Mouse (Mus musculus) forebrain, embryonic 15.5 days (tissue): ENCODE results near the gene Adgrg3. TPM values are rescaled to one million over a fixed set of nuclear protein-coding genes. Genes with fewer than 3 reads are reported as not detected.
A peak's percentile ranks its signal among the peaks of the same experiment; 100 is the strongest.

ENCODE experiments used
- ATAC-seq: fragments of 200-750 bp; cut with Nextera tagmentation; replicated peaks from 2 replicates; pipeline ENCODE4 v1.8.0; 2017; ENCODE audit warnings: mild to moderate bottlenecking, moderate TSS enrichment, moderate library complexity
- H3K27ac ChIP-seq: fragments of 300-500 bp; sonication (generic); replicated peaks from 2 replicates; pipeline ENCODE4 v1.5.1; 2015; ENCODE audit warnings: mild to moderate bottlenecking, inconsistent platforms
- H3K27me3 ChIP-seq: fragments of 300-500 bp; sonication (generic); 2 replicates; pipeline ENCODE4 v1.6.1; 2015; ENCODE audit warnings: inconsistent platforms
- H3K36me3 ChIP-seq: fragments of 300-500 bp; sonication (generic); 2 replicates; pipeline ENCODE4 v1.6.1; 2015; ENCODE audit warnings: mild to moderate bottlenecking, inconsistent platforms
- H3K4me1 ChIP-seq: fragments of 300-500 bp; sonication (generic); 2 replicates; pipeline ENCODE4 v1.6.1; 2015; ENCODE audit warnings: inconsistent platforms
- H3K4me2 ChIP-seq: fragments of 300-500 bp; sonication (generic); replicated peaks from 2 replicates; pipeline ENCODE4 v1.6.1; 2015; ENCODE audit warnings: mild to moderate bottlenecking, inconsistent platforms
- H3K4me3 ChIP-seq: fragments of 300-500 bp; sonication (generic); 2 replicates; pipeline ENCODE4 v1.5.1; 2015; ENCODE audit warnings: mild to moderate bottlenecking, inconsistent platforms
- H3K9ac ChIP-seq: fragments of 300-500 bp; sonication (generic); replicated peaks from 2 replicates; pipeline ENCODE4 v1.6.1; 2015; ENCODE audit warnings: mild to moderate bottlenecking, inconsistent platforms
- H3K9me3 ChIP-seq: fragments of 300-500 bp; sonication (generic); 2 replicates; pipeline ENCODE4 v1.6.1; 2016; ENCODE audit warnings: inconsistent platforms
- WGBS: fragments of 180-500 bp; shearing (Covaris S2); methylation state at CpG from one replicate; pipeline ENCODE4 v1.1.7; 2015; ENCODE audit warnings: mixed read lengths; 5-methylcytosine and 5-hydroxymethylcytosine counted together
- polyA plus RNA-seq: library from polyadenylated mRNA; unstranded; fragments of >200 nt; fragmentation: Nextera tagmentation; extraction: Ambion mirVana; gene quantifications from 2 replicates; pipeline ENCODE4 v1.2.1, GENCODE M21; 2015

The Adgrg3 gene
- polyA plus RNA-seq, 1 experiment from 2014 or later, result 1.2 TPM

- H3K27ac ChIP-seq, result peak overlapping the region; percentile 96
- 4% methylated on average over 1 of the region's 1 CpGs for WGBS
- no peaks in the 10 kb centered on the region for H3K36me3 ChIP-seq
- peaks cover 76% of the 10 kb centered on the region for H3K4me1 ChIP-seq
- peak overlapping the region; percentile 67 for H3K4me2 ChIP-seq
- ATAC-seq, result peak; percentile 12; the same call in 1 of the 2 replicates
- peak overlapping the region; percentile 57 for H3K4me3 ChIP-seq
- H3K9me3 ChIP-seq, result no peaks in the 10 kb centered on the region
- peak overlapping the region; percentile 84 for H3K9ac ChIP-seq
- no peaks in the 10 kb centered on the region for H3K27me3 ChIP-seq
Measured at GRCm38 (mm10) chr8:94994510-94994909, 23.0 kb upstream of the Adgrg3 start.

DNA sequence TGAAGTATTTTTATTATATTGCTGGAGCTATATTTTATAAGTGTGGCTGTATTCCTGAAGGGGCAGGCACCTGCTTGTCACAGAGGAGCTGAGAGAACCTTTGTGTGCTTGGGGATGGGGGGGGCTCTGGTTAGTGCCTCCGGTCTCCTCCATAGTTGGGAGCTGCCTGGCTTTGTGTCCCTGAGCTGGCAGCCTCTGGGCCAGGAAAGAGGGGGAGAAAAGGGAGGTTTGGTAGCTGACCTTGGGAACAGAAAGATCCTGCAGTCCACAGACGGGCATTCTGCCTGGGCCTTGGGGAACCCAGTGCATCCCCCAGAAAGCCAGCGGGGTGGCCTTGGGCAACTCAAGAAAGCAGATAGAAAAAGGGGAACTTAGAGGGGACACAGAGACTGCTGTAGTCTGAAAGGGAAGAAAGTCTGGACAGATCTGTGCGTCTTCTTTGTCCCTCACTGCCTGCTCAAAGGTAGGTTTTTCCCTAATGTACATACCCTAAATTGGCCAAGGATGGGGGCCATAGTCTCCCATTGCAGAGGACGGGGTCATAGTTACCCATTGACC lies 22.1 kb upstream of the Adgrg3 start:
- H3K9me3 ChIP-seq, result no peaks in the 10 kb centered on the region
- peak overlapping the region; percentile 57 for H3K4me3 ChIP-seq
- no peaks in the 10 kb centered on the region for H3K36me3 ChIP-seq
- WGBS, result 11% methylated on average over 5 of the region's 5 CpGs
- H3K27me3 ChIP-seq, result no peaks in the 10 kb centered on the region
- H3K9ac ChIP-seq, result peak overlapping the region; percentile 84
- H3K27ac ChIP-seq, result peak overlapping the region; percentile 96
- peaks cover 85% of the 10 kb centered on the region for H3K4me1 ChIP-seq
- peak overlapping the region; percentile 67 for H3K4me2 ChIP-seq
- no peak for ATAC-seq

GRCm38 (mm10) chr8:94996037-94996436 lies 21.5 kb upstream of the Adgrg3 start:
- Histone ChIP-seq H3K9me3 (no peaks in the 10 kb centered on the region), H3K36me3 (no peaks in the 10 kb centered on the region), H3K4me3 (peak overlapping the region; percentile 57), H3K4me2 (peak overlapping the region; percentile 67), H3K9ac (peak overlapping the region; percentile 84), H3K27ac (peak overlapping the region; percentile 96), H3K27me3 (no peaks in the 10 kb centered on the region), H3K4me1 (peaks cover 85% of the 10 kb centered on the region)
- WGBS, result 10% methylated on average over 12 of the region's 12 CpGs
- no peak for ATAC-seq

DNA sequence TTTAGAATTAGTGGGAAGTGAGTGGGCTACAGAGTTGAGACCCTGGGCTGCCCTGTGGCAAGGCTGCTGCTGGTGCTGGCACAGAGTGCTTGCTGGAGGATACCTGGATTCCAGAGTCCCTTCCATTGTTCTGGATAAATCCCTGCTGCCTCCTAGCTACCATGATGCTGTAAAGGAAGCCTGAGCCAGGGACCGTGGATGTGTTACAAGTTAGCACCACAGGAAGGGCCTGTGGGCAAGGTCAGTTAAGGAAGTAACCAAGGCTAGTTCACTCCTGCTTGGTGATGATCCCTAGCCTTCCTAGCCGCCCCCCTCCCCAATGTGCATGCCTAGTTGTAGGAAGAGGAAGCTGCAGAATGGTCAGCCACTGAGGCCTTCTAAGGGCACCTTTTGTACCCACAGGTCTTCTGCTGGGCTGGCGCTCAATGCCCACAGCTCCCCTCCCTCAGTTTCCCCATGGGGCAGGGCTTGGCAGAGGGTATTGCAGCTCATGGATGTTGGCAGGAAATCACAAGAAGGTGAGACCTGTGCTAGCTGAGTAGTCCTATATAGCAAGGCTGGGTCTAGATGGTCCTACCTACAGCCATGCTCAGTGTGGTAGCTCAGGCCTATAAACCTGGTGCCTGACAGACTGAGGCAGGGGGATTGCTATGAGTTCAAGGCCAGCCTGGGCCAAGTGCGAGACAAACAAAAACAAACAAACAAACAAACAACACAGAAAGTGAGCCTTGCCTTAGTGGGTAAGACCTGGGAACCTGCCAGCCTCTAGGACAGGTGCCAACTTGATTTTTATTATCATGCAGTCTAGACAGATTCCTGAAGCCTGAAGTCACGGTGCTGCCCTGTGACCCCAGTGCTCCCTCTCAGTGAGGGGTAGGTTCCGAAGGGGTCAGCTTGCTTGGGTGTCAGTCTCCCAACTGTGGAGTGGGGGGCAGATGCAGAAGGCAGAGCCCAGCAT lies 20.3 kb upstream of the Adgrg3 start:
- Histone ChIP-seq H3K27ac (peak overlapping the region; percentile 96), H3K4me1 (peaks cover 84% of the 10 kb centered on the region), H3K9ac (peak overlapping the region; percentile 84), H3K4me2 (peak overlapping the region; percentile 67), H3K36me3 (0 out of 2 replicates have a peak, but pooled peaks cover under 1% of the 10 kb centered on the region), H3K4me3 (peak overlapping the region; percentile 57), H3K27me3 (no peaks in the 10 kb centered on the region), H3K9me3 (no peaks in the 10 kb centered on the region)
- WGBS, result 35% methylated on average over 6 of the region's 6 CpGs
- ATAC-seq, result no peak

GRCm38 (mm10) chr8:94997857-94998243 lies 19.6 kb upstream of the Adgrg3 start:
- peaks cover 81% of the 10 kb centered on the region for H3K4me1 ChIP-seq
- no peaks in the 10 kb centered on the region for H3K9me3 ChIP-seq
- ATAC-seq, result no peak
- H3K9ac ChIP-seq, result peak overlapping the region; percentile 84
- H3K27ac ChIP-seq, result peak overlapping the region; percentile 96
- 43% methylated on average over 6 of the region's 6 CpGs for WGBS
- 0 out of 2 replicates have a peak, but pooled peaks cover 4% of the 10 kb centered on the region for H3K36me3 ChIP-seq
- peak overlapping the region; percentile 67 for H3K4me2 ChIP-seq
- H3K4me3 ChIP-seq, result peak overlapping the region; percentile 57
- H3K27me3 ChIP-seq, result no peaks in the 10 kb centered on the region

- no peaks in the 10 kb centered on the region for H3K9me3 ChIP-seq
- peak overlapping the region; percentile 84 for H3K9ac ChIP-seq
- 48% methylated on average over 2 of the region's 2 CpGs for WGBS
- H3K27ac ChIP-seq, result peak overlapping the region; percentile 96
- peak overlapping the region; percentile 67 for H3K4me2 ChIP-seq
- peaks cover 9% of the 10 kb centered on the region for H3K36me3 ChIP-seq
- peak overlapping the region; percentile 57 for H3K4me3 ChIP-seq
- H3K4me1 ChIP-seq, result peaks cover 75% of the 10 kb centered on the region
- ATAC-seq, result no peak
- no peaks in the 10 kb centered on the region for H3K27me3 ChIP-seq
Measured at GRCm38 (mm10) chr8:94998431-94998830, 19.1 kb upstream of the Adgrg3 start.

DNA sequence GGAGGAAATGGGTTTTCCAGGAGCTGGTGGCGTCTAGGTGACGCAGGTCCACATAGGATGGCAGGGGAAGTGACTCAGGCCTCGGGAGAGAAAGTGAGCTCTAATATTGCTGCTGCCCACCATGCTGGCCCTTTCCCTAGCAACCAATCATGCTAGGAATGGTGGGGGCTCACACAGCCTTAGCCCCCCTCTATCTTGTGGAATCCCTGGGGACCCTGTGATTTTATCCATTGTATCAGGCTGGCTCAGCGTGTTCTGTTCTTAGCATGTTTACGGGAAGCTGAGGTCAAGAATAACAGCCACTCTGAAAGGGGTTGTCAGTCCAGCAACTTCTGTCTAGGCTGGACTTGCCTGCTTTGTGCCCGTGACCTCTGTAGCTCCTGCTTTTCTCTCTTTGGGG lies 18.5 kb upstream of the Adgrg3 start:
- Histone ChIP-seq H3K27me3 (no peaks in the 10 kb centered on the region), H3K4me2 (peak overlapping the region; percentile 67), H3K9ac (peak overlapping the region; percentile 84), H3K4me1 (peaks cover 70% of the 10 kb centered on the region), H3K27ac (peak overlapping the region; percentile 96), H3K36me3 (peaks cover 14% of the 10 kb centered on the region), H3K9me3 (no peaks in the 10 kb centered on the region), H3K4me3 (peak overlapping the region; percentile 57)
- 27% methylated on average over 6 of the region's 6 CpGs for WGBS
- ATAC-seq, result no peak

DNA sequence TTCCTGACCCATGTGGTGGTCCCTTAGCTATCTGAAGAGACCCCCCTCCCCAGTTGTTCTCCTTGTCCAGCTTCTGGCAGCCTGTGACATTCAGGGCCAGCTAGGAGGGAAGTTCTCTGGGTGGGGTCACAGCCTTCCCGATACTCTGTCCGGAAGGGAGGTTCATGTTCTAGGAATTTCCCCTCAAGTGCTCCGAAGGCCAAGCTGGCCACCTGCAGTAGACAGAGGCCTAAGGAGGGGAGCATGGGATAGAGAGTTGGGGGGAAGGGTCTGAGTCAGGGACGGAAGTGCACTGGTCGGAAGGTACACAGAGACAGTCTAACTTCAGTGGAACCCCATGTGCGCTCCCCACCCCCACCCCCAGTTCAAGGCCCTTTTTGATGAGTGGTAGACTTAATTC lies 17.5 kb upstream of the Adgrg3 start:
- H3K36me3 ChIP-seq, result peaks cover 24% of the 10 kb centered on the region
- H3K4me3 ChIP-seq, result peak overlapping the region; percentile 57
- peak overlapping the region; percentile 33 for H3K9ac ChIP-seq
- H3K27me3 ChIP-seq, result no peaks in the 10 kb centered on the region
- ATAC-seq, result no peak
- WGBS, result 30% methylated on average over 6 of the region's 6 CpGs
- H3K9me3 ChIP-seq, result no peaks in the 10 kb centered on the region
- H3K4me1 ChIP-seq, result peaks cover 61% of the 10 kb centered on the region
- H3K27ac ChIP-seq, result peak overlapping the region; percentile 96
- peak overlapping the region; percentile 67 for H3K4me2 ChIP-seq

GRCm38 (mm10) chr8:95000684-95001083 lies 16.8 kb upstream of the Adgrg3 start:
- no peaks in the 10 kb centered on the region for H3K27me3 ChIP-seq
- peak overlapping the region; percentile 57; the same call in 1 of the 2 replicates for H3K4me3 ChIP-seq

GRCm38 (mm10) chr8:95001165-95001564 lies 16.3 kb upstream of the Adgrg3 start:
- peaks cover 36% of the 10 kb centered on the region for H3K36me3 ChIP-seq
- H3K27me3 ChIP-seq, result no peaks in the 10 kb centered on the region
- H3K27ac ChIP-seq, result peak overlapping the region; percentile 96
- H3K4me3 ChIP-seq, result 0 out of 2 replicates have a peak overlapping the region, but pooled peaks have one; percentile 57
- ATAC-seq, result peak; percentile 7
- H3K9me3 ChIP-seq, result no peaks in the 10 kb centered on the region
- H3K9ac ChIP-seq, result no peak overlapping the region
- H3K4me2 ChIP-seq, result peak overlapping the region; percentile 67
- 61% methylated on average over 5 of the region's 5 CpGs for WGBS
- peaks cover 61% of the 10 kb centered on the region for H3K4me1 ChIP-seq

More at GRCm38 (mm10) chr8:95000684-95001083, 16.8 kb upstream of the Adgrg3 start:
- ATAC-seq, result peak; percentile 38
- peaks cover 31% of the 10 kb centered on the region for H3K36me3 ChIP-seq
- WGBS, result 9% methylated on average over 5 of the region's 5 CpGs
- H3K9ac ChIP-seq, result no peak overlapping the region
- no peaks in the 10 kb centered on the region for H3K9me3 ChIP-seq
- peak overlapping the region; percentile 67 for H3K4me2 ChIP-seq
- H3K27ac ChIP-seq, result peak overlapping the region; percentile 96
- peaks cover 61% of the 10 kb centered on the region for H3K4me1 ChIP-seq

DNA sequence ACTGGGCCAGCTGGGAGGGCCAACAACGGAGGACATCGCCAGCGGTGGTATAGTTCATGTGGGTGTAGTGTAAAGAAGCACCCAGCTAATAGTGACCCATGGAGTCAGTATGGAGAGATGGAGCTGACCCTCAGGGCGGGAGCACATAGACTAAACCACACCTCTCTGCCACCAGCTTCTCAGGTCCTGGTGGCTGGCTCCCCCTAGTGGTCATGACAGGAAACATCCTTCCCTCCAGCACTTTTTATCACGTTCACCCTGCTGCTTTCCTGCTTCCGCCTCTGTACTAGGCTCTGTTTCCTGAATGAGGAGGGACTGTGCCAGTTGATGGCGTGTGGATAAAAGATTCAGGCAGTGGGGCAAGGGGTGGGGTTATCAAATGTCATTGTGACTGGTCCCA lies 15.8 kb upstream of the Adgrg3 start:
- Histone ChIP-seq H3K9me3 (no peaks in the 10 kb centered on the region), H3K9ac (no peak overlapping the region), H3K4me1 (peaks cover 57% of the 10 kb centered on the region), H3K36me3 (peaks cover 40% of the 10 kb centered on the region), H3K4me2 (0 out of 2 replicates have a peak overlapping the region, but pooled peaks have one; percentile 67), H3K27me3 (no peaks in the 10 kb centered on the region), H3K27ac (peak overlapping the region; percentile 96), H3K4me3 (no peak overlapping the region)
- peak; percentile 67 for ATAC-seq
- WGBS, result 6% methylated on average over 7 of the region's 7 CpGs
